Mouse (Mus musculus) embryo, embryonic 10.5 days (tissue): Measurements from ENCODE around the gene Efcab9.
A peak's percentile ranks its signal among the peaks of the same experiment; 100 is the strongest.
"Not testable (repeated sequence)": the region's sequence is repeated elsewhere in the genome, so short reads cannot be mapped to it uniquely, and the experiment has no call there.

Source experiments
- DNase-seq: peaks from one replicate; pipeline ENCODE4 v3.0.0-alpha.2; 2015; ENCODE audit warnings: low spot score

Efcab9 gene

GRCm38 (mm10) chr11:32538435-32538834, 6.6 kb upstream of the Efcab9 start:
- no peak for DNase-seq

- peak; percentile 74 for DNase-seq
These were observed 5.1 kb upstream of the Efcab9 start for GRCm38 (mm10) chr11:32536954-32537353.

- DNase-seq: no peak
These were observed 3.8 kb upstream of the Efcab9 start for GRCm38 (mm10) chr11:32535646-32536045.

- DNase-seq: no peak
These were observed 2.7 kb upstream of the Efcab9 start for GRCm38 (mm10) chr11:32534453-32535075.

GRCm38 (mm10) chr11:32533482-32534261, 1.8 kb upstream of the Efcab9 start:
- peak; percentile 52 for DNase-seq

GRCm38 (mm10) chr11:32532765-32533481, 1.0 kb upstream of the Efcab9 start, which contains the start of gene Stk10:
Gene Stk10 (plus strand): TSS chr11:32533305.
- DNase-seq: peak; percentile 85

- DNase-seq: no peak
These were observed 1.7 kb downstream of the Efcab9 start for GRCm38 (mm10) chr11:32530151-32530550.

- no peak for DNase-seq
These were observed 4.9 kb downstream of the Efcab9 start for GRCm38 (mm10) chr11:32527006-32527405.

- DNase-seq: no peak
These were observed 7.6 kb downstream of the Efcab9 start for GRCm38 (mm10) chr11:32524122-32524920.

GRCm38 (mm10) chr11:32521246-32521645, 10.6 kb downstream of the Efcab9 start:
- no peak for DNase-seq

- DNase-seq: no peak
These were observed 12.5 kb downstream of the Efcab9 start for GRCm38 (mm10) chr11:32519354-32519753.

GRCm38 (mm10) chr11:32518770-32519169, 13.1 kb downstream of the Efcab9 start:
- no peak for DNase-seq

GRCm38 (mm10) chr11:32516916-32517712, 14.8 kb downstream of the Efcab9 start:
- DNase-seq: no peak

GRCm38 (mm10) chr11:32516091-32516490, 15.8 kb downstream of the Efcab9 start:
- no peak for DNase-seq

- DNase-seq: not testable (repeated sequence)
These were observed 17.0 kb downstream of the Efcab9 start for GRCm38 (mm10) chr11:32514853-32515252.

- no peak for DNase-seq
These were observed 21.0 kb downstream of the Efcab9 start for GRCm38 (mm10) chr11:32510930-32511329.

GRCm38 (mm10) chr11:32505091-32505739, 26.7 kb downstream of the Efcab9 start:
- no peak for DNase-seq

- no peak for DNase-seq
These were observed 28.2 kb downstream of the Efcab9 start for GRCm38 (mm10) chr11:32503711-32504110.

- DNase-seq: no peak
These were observed 31.9 kb downstream of the Efcab9 start for GRCm38 (mm10) chr11:32499931-32500330.

GRCm38 (mm10) chr11:32498757-32499535, 32.9 kb downstream of the Efcab9 start:
- no peak for DNase-seq
